Mouse (Mus musculus) heart, embryonic 15.5 days (tissue): Measurements from ENCODE around the gene Nxph4. TPM values are rescaled to one million over a fixed set of nuclear protein-coding genes. Genes with fewer than 3 reads are reported as not detected.

Experiments
- ATAC-seq: fragments of 200-750 bp; cut with Nextera tagmentation; replicated peaks from 2 replicates; pipeline ENCODE4 v1.8.0; 2017; ENCODE audit warnings: low read depth, moderate TSS enrichment; ENCODE audit not compliant: insufficient number of reproducible peaks, insufficient read depth, low FRiP score
- H3K27ac ChIP-seq: fragments of 300-500 bp; sonication (generic); 2 replicates; pipeline ENCODE4 v1.5.1; 2015; ENCODE audit warnings: mild to moderate bottlenecking, inconsistent platforms
- H3K27me3 ChIP-seq: fragments of 300-500 bp; sonication (generic); 2 replicates; pipeline ENCODE4 v1.6.1; 2015; ENCODE audit warnings: inconsistent platforms
- H3K36me3 ChIP-seq: fragments of 300-500 bp; sonication (generic); 2 replicates; pipeline ENCODE4 v1.6.1; 2015; ENCODE audit warnings: mild to moderate bottlenecking, inconsistent platforms
- H3K4me1 ChIP-seq: fragments of 300-500 bp; sonication (generic); replicated peaks from 2 replicates; pipeline ENCODE4 v1.6.1; 2015; ENCODE audit warnings: inconsistent platforms
- H3K4me2 ChIP-seq: fragments of 300-500 bp; sonication (generic); 2 replicates; pipeline ENCODE4 v1.6.1; 2015; ENCODE audit warnings: inconsistent platforms, mild to moderate bottlenecking, moderate library complexity
- H3K4me3 ChIP-seq: fragments of 300-500 bp; sonication (generic); 2 replicates; pipeline ENCODE4 v1.5.1; 2015; ENCODE audit warnings: mild to moderate bottlenecking, inconsistent platforms
- H3K9ac ChIP-seq: fragments of 300-500 bp; sonication (generic); 2 replicates; pipeline ENCODE4 v1.6.1; 2015; ENCODE audit warnings: mild to moderate bottlenecking, inconsistent platforms
- H3K9me3 ChIP-seq: fragments of 300-500 bp; sonication (generic); replicated peaks from 2 replicates; pipeline ENCODE4 v1.6.1; 2016; ENCODE audit warnings: inconsistent platforms
- WGBS: fragments of 180-500 bp; shearing (Covaris S2); methylation state at CpG from one replicate; pipeline ENCODE4 v1.1.7; 2015; ENCODE audit warnings: mixed read lengths; 5-methylcytosine and 5-hydroxymethylcytosine counted together
- polyA plus RNA-seq: library from polyadenylated mRNA; unstranded; fragments of >200 nt; fragmentation: Nextera tagmentation; extraction: Ambion mirVana; gene quantifications from 2 replicates; pipeline ENCODE4 v1.2.1, GENCODE M21; 2015

The Nxph4 gene
- 1.2 and 2.9 TPM in 2 replicates for polyA plus RNA-seq

DNA sequence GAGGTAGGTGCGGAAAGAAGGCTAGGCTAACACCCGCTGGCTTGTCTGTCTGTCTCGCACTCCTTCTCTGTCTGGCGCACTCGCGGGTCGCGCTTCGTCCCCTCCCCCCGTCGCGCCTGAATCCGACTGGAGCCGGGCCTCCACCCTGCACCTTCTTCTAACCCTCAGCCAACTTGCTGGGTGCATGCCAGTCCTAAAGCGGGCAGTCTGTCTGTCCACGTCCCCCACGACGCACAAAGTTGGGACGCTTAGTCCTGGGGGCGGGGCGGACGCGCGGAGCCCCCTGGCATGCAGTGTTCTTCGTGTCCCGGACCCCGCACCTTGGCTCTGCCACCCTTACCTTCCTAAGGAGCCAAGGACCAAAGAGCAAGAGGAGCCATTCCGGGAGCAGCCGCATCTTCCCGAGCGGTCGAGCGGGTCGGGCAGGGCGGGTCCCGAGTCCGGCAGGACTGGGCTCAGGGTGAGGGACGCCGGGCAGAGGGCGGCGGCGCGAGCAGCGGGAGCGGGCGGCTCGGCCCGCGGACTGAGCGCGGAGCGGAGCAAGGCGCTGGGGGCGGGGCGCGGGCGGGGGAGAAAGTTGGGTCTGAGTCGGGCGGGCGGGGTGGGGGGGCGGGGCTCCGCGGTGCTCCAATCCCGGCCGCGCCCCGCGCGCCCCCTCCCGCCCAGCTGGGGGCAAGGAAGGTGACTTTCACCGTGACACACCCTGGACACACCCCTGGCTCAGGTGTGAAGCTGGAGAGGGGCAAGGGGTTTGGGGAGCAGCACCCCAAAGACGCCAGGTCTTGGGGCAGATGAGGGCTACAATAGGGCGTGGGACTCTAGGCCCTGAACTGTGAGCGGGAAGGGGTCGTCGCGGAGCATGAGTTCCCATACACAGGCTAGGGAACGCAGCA is at the start of gene Nxph4:
Gene Nxph4 (minus strand): TSS at position 524 of the 893 bp plus-strand sequence.
- Histone ChIP-seq H3K4me2 (peak within 1 kb of the TSS; percentile 97), H3K4me3 (peak within 1 kb of the TSS; percentile 55), H3K27ac (no peak within 1 kb of the TSS), H3K4me1 (peaks cover 24% of the 10 kb centered on the region), H3K36me3 (no peaks in the 10 kb centered on the region), H3K9me3 (no peaks in the 10 kb centered on the region), H3K9ac (peak within 1 kb of the TSS; percentile 59), H3K27me3 (peaks cover 87% of the 10 kb centered on the region)
- under 1% methylated on average over 43 of the region's 78 CpGs for WGBS
- ATAC-seq, result peak; percentile 11

DNA sequence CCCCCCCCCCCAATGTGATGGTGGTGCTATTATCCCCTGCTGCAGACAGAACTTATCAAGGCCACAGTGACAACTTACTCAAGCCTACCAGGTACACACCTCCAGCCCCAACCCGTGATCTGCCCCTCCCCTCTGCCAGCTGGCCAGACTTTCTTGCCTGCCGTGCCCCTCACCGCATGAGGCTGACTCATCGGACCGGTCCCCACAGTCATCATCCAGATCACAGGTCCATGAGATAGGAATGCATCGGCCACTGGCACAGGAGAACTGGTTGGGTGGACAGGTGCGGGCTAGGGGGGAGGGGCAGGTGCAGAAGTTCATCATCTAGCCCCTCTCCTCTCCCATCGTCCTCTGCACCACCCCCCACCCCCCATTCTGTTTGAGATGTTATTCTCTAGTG is 49.3 kb upstream of the Nxph4 start:
- Histone ChIP-seq H3K27ac (no peak overlapping the region), H3K27me3 (no peaks in the 10 kb centered on the region), H3K9ac (no peak overlapping the region), H3K4me3 (no peak overlapping the region), H3K36me3 (peaks cover 5% of the 10 kb centered on the region; the same call in 1 of the 2 replicates), H3K9me3 (no peaks in the 10 kb centered on the region), H3K4me1 (no peaks in the 10 kb centered on the region), H3K4me2 (no peak overlapping the region)
- 79% methylated on average over 8 of the region's 8 CpGs for WGBS
- ATAC-seq, result no peak

DNA sequence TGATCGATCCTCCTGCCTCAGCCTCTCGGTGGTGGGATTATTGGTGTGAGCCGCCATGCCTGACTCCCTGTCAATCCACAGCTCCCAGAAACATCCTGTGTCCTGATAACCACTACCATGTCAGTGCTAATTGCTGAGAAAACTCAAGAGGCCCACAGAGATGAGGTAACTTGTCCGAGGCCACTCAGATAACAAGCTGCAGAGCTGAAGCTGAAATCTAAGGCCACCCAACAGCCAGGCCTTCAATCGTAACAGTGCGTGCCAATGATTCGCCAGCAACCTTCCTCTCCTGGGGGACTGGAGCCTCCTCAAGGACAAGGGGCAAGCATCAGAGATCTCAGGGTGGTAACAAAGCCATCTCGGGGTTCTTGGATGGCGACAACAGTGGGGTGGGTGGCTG is 46.9 kb upstream of the Nxph4 start:
- WGBS, result 73% methylated on average over 9 of the region's 9 CpGs
- Histone ChIP-seq H3K9ac (no peak overlapping the region), H3K36me3 (peaks cover 5% of the 10 kb centered on the region; the same call in 1 of the 2 replicates), H3K27ac (no peak overlapping the region), H3K9me3 (no peaks in the 10 kb centered on the region), H3K27me3 (no peaks in the 10 kb centered on the region), H3K4me3 (no peak overlapping the region), H3K4me1 (peaks cover 4% of the 10 kb centered on the region; the same call in 1 of the 2 replicates), H3K4me2 (no peak overlapping the region)
- ATAC-seq, result no peak

DNA sequence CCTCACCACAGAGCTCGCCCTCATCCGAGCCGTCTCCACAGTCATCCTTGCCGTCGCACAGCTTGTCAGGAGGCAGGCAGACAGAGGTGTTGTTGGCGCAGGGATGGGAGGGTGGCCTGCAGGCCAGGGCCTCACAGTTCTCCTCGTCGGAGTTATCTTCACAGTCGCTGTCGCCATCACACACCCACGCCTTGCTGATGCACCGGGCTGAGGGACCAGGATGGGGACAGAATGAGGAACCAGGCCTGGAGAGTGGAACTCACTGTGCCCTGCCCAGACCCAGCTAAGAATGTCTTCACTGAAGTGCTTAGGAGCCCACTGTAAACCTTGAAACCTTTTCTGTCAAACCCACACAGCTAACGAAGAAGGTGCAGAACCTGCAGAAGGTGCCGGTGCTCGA is 43.6 kb upstream of the Nxph4 start:
- Histone ChIP-seq H3K9ac (no peak overlapping the region), H3K36me3 (peaks cover 14% of the 10 kb centered on the region)
- ATAC-seq, result no peak

DNA sequence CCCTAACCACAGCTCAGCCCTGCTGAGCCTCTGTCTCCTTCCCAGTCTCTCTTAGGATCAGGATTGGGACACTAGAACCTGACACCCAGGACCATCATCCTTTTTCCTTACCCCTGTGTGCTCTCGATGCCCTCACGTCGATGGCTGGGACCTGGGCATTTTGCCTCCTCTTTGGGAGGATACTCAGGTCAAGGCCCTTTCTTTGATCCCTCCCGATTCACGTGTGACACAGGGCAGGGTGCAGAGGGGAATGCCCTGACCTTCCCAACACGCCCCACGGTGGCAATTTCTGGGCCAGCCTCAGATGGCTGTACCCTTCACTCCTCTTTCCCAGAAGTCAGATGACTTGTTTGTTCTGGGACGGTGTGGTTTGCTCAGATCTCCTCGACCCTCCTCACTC is 42.8 kb upstream of the Nxph4 start:
- 81% methylated on average over 9 of the region's 9 CpGs for WGBS
- Histone ChIP-seq H3K9ac (no peak overlapping the region), H3K4me1 (peaks cover 4% of the 10 kb centered on the region; the same call in 1 of the 2 replicates), H3K27ac (no peak overlapping the region), H3K27me3 (no peaks in the 10 kb centered on the region), H3K4me3 (no peak overlapping the region), H3K9me3 (no peaks in the 10 kb centered on the region), H3K4me2 (no peak overlapping the region), H3K36me3 (peaks cover 22% of the 10 kb centered on the region)
- no peak for ATAC-seq

More for the DNA sequence above, 43.6 kb upstream of the Nxph4 start:
- WGBS, result 75% methylated on average over 15 of the region's 15 CpGs
- no peaks in the 10 kb centered on the region for H3K9me3 ChIP-seq
- no peak overlapping the region for H3K4me3 ChIP-seq
- H3K27ac ChIP-seq, result no peak overlapping the region
- H3K27me3 ChIP-seq, result no peaks in the 10 kb centered on the region
- no peak overlapping the region for H3K4me2 ChIP-seq
- H3K4me1 ChIP-seq, result peaks cover 4% of the 10 kb centered on the region; the same call in 1 of the 2 replicates

DNA sequence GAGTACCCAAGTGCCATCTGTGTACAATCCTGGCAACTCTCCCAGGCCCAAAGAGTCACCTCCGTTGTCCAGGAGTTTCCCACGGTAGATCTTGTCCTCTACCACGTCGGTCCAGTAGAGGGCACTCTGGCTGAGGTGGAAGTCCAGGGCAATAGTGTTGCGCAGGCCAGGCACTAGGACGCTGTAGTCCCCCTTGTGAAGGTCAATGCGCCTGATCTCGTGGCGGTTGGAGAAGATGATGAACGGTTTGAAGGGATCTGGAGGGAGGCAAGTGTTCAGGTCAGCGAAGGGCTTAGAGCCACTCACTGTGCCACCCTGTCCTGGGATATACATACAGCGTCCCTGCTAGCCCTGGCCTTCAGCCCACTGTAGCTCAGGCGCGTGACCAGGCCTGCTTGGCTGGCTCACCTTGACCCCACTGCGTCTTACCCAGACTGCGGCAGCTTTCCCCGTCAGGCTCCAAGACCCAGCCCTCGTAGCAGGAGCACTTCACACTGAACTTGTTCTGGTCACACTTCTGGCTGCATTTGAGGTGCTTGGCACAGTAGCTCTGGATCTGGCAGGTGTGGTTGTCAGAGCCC is 42.1 kb upstream of the Nxph4 start:
- H3K4me3 ChIP-seq, result no peak overlapping the region
- no peak overlapping the region for H3K27ac ChIP-seq
- no peaks in the 10 kb centered on the region for H3K27me3 ChIP-seq
- no peak overlapping the region for H3K4me2 ChIP-seq
- H3K9me3 ChIP-seq, result no peaks in the 10 kb centered on the region
- H3K9ac ChIP-seq, result no peak overlapping the region
- peaks cover 4% of the 10 kb centered on the region; the same call in 1 of the 2 replicates for H3K4me1 ChIP-seq
- H3K36me3 ChIP-seq, result peaks cover 19% of the 10 kb centered on the region
- 56% methylated on average over 18 of the region's 18 CpGs for WGBS
- ATAC-seq, result no peak

DNA sequence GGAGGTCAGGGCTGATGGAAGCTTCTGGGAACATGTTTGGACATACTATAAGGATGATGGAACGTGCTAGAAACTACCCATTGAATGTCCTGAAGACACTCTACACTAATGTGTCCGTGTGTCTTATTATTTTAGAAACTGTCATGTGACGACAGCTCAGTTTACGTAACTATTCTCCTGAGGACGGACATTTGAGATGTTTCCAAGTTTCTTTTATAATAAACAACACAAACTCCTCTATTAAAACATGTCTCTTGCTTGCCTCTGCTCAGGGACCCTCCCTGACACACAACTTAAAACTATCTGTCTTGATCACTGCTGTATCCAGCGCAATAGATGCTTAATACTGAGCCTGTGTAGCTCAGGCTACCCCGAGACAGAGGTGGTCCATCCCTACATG is 41.4 kb upstream of the Nxph4 start:
- ATAC-seq, result no peak
- H3K4me2 ChIP-seq, result no peak overlapping the region
- no peaks in the 10 kb centered on the region for H3K27me3 ChIP-seq
- WGBS, result 81% methylated on average over 7 of the region's 7 CpGs
- H3K9me3 ChIP-seq, result no peaks in the 10 kb centered on the region
- no peak overlapping the region for H3K27ac ChIP-seq
- no peak overlapping the region for H3K4me3 ChIP-seq
- no peak overlapping the region for H3K9ac ChIP-seq
- H3K4me1 ChIP-seq, result peaks cover 4% of the 10 kb centered on the region; the same call in 1 of the 2 replicates
- H3K36me3 ChIP-seq, result peaks cover 22% of the 10 kb centered on the region

DNA sequence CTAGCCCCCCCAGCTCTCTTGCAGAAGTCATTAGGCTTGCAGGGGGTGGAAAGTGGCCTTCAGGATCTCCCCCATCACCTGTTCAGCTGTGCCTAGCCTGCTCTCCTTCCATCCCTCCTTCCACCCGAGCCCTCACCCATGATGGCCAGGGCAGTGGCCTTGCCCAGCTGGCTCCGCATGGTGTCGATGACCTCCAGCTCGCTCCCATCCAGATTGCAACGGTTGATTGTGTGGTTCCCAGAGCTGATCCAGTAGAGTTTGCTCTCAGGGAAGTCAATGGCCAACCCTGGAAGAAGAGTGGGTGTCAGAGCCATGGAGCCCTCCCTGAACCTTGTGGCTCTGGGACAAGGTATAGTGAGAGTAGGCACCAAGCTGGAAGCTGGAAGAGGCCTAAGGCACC is 37.9 kb upstream of the Nxph4 start:
- Histone ChIP-seq H3K4me1 (peaks cover 8% of the 10 kb centered on the region), H3K36me3 (peaks cover 26% of the 10 kb centered on the region), H3K9me3 (no peaks in the 10 kb centered on the region), H3K27ac (no peak overlapping the region), H3K9ac (no peak overlapping the region), H3K27me3 (no peaks in the 10 kb centered on the region), H3K4me3 (no peak overlapping the region), H3K4me2 (no peak overlapping the region)
- 88% methylated on average over 5 of the region's 5 CpGs for WGBS
- no peak for ATAC-seq

DNA sequence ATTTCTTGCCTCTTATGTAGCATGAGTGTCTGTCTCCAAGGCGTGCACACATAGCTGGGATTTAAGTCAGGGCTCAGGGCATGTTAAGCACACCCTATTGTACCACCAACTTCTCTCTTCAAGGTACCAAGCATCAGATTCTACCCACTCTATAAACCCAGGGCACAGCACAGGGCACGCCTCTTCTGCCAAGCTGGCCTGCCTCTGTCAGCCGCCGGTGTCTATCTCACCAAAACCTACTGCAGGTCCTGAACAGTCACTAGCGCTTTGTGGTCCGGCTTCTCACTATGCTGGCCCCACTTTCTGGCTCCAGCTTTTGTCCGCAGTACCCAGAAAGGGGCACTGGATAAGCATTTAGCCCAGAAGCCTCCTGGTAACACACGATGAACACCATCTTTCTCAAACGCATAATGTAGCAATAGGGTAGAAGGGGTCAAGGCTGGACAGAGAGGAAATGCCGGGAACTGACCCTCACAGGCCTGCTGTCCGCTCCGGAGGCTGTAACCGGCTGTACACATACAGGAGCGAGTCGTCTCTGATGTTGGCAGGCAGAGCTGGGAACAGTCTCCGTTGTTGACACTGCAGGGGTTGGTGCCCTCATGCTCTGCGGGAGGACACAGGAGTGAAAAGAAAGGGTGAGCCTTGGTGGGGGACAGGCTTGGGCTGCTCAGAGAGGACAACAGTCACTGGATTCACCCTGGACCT is 36.7 kb upstream of the Nxph4 start:
- H3K36me3 ChIP-seq, result peaks cover 31% of the 10 kb centered on the region
- H3K4me3 ChIP-seq, result no peak overlapping the region
- H3K4me2 ChIP-seq, result no peak overlapping the region
- H3K9me3 ChIP-seq, result no peaks in the 10 kb centered on the region
- H3K9ac ChIP-seq, result no peak overlapping the region
- peaks cover 5% of the 10 kb centered on the region; the same call in 1 of the 2 replicates for H3K4me1 ChIP-seq
- no peak overlapping the region for H3K27ac ChIP-seq
- ATAC-seq, result no peak
- H3K27me3 ChIP-seq, result no peaks in the 10 kb centered on the region
- 86% methylated on average over 17 of the region's 17 CpGs for WGBS

DNA sequence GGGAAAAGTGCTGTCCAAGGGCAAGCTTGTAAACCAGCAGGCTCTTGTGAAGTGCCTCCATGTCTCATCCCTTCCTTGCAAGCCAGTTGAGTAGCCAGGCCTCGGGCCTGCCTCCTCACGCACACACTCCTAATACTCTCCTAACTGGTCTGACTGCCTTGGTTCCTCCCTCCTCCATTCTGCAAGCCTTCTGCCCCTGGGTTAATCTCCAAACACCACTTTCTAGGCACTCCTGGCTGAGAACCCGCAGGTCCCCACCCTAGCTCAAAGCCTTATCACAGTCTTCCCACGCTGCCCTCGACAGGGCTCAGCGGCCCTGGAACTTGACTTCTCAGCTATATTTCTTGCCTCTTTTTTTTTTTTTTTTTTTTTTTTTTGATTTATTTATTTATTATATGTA is 36.0 kb upstream of the Nxph4 start:
- no peak overlapping the region for H3K27ac ChIP-seq
- H3K4me1 ChIP-seq, result peaks cover 5% of the 10 kb centered on the region; the same call in 1 of the 2 replicates
- no peak overlapping the region for H3K4me3 ChIP-seq
- no peak overlapping the region for H3K4me2 ChIP-seq
- ATAC-seq, result no peak
- H3K27me3 ChIP-seq, result no peaks in the 10 kb centered on the region
- H3K36me3 ChIP-seq, result peaks cover 31% of the 10 kb centered on the region
- no peaks in the 10 kb centered on the region for H3K9me3 ChIP-seq
- 67% methylated on average over 6 of the region's 6 CpGs for WGBS
- no peak overlapping the region for H3K9ac ChIP-seq

DNA sequence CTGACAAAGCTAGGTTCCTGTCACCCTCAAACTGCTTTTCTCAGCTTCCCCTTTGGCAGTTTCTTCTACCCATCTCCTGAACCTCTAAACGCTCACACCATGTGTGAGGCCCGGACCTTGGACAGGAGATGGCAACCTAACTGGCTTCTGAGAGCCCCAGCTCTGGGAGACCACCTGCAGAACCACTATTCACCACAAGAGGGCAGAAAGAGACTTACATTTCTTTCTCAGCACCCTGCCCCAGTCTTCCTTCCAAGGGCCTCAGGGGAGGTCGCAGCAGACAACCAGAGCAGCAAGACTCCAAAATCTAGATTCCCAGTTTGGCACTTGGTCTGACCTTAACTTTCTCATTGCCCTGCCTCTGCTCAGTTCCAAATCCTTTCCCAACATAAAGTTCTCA is 35.1 kb upstream of the Nxph4 start:
- ATAC-seq, result no peak; the same call in 1 of the 2 replicates
- Histone ChIP-seq H3K4me3 (no peak overlapping the region), H3K36me3 (peaks cover 31% of the 10 kb centered on the region), H3K27me3 (no peaks in the 10 kb centered on the region), H3K4me1 (peaks cover 8% of the 10 kb centered on the region), H3K9me3 (no peaks in the 10 kb centered on the region), H3K27ac (no peak overlapping the region), H3K9ac (no peak overlapping the region), H3K4me2 (no peak overlapping the region)
- WGBS, result 24% methylated on average over 3 of the region's 3 CpGs
